Mouse (Mus musculus) stomach, postnatal 0 days (tissue): ENCODE results near the gene Clint1. TPM values are rescaled to one million over a fixed set of nuclear protein-coding genes. Genes with fewer than 3 reads are reported as not detected.

Source experiments
- ATAC-seq: fragments of 200-750 bp; cut with Nextera tagmentation; 2 replicates; pipeline ENCODE4 v1.8.0; 2017; ENCODE audit not compliant: low FRiP score, low TSS enrichment
- DNase-seq: peaks from one replicate; pipeline ENCODE4 v3.0.0-alpha.2; 2016; ENCODE audit warnings: low spot score
- H3K27ac ChIP-seq: fragments of 300-500 bp; sonication (generic); replicated peaks from 2 replicates; pipeline ENCODE4 v1.5.1; 2014; ENCODE audit warnings: mild to moderate bottlenecking, control low read depth
- H3K27me3 ChIP-seq: fragments of 300-500 bp; sonication (generic); 2 replicates; pipeline ENCODE4 v1.6.1; 2014; ENCODE audit warnings: low read length; ENCODE audit not compliant: control insufficient read depth, insufficient read depth
- H3K36me3 ChIP-seq: fragments of 300-500 bp; sonication (generic); 2 replicates; pipeline ENCODE4 v1.6.1; 2014; ENCODE audit warnings: low read length, mixed read lengths; ENCODE audit not compliant: control insufficient read depth, insufficient read depth
- H3K4me1 ChIP-seq: fragments of 300-500 bp; sonication (generic); replicated peaks from 2 replicates; pipeline ENCODE4 v1.6.1; 2014; ENCODE audit warnings: antibody characterized with exemption; ENCODE audit not compliant: control insufficient read depth, insufficient read depth
- H3K4me2 ChIP-seq: fragments of 300-500 bp; sonication (generic); replicated peaks from 2 replicates; pipeline ENCODE4 v1.6.1; 2014; ENCODE audit warnings: low read depth, mild to moderate bottlenecking, control low read depth, moderate library complexity
- H3K4me3 ChIP-seq: fragments of 300-500 bp; sonication (generic); 2 replicates; pipeline ENCODE4 v1.5.1; 2014; ENCODE audit warnings: low read depth, low read length, control low read depth
- H3K9ac ChIP-seq: fragments of 300-500 bp; sonication (generic); 2 replicates; pipeline ENCODE4 v1.6.1; 2014; ENCODE audit warnings: mild to moderate bottlenecking, low read length, control low read depth, mixed read lengths
- H3K9me3 ChIP-seq: fragments of 300-500 bp; sonication (generic); 2 replicates; pipeline ENCODE4 v1.6.1; 2016; ENCODE audit warnings: low read length; ENCODE audit not compliant: control insufficient read depth
- CTCF ChIP-seq: IDR thresholded peaks from 2 replicates; pipeline ENCODE4 v1.5.1; 2016; ENCODE audit warnings: antibody characterized with exemption, low read depth, mild to moderate bottlenecking, moderate library complexity
- EP300 ChIP-seq: optimal IDR thresholded peaks from 2 replicates; pipeline ENCODE3; 2016; ENCODE audit warnings: antibody characterized with exemption
- WGBS: fragments of 180-500 bp; shearing (Covaris S2); extraction: QIAGEN DNeasy Blood & Tissue Kit; methylation state at CpG from one replicate; pipeline ENCODE4 v1.1.7; 2014; 5-methylcytosine and 5-hydroxymethylcytosine counted together
- polyA plus RNA-seq: library from polyadenylated mRNA; unstranded; fragments of >200 nt; fragmentation: Nextera tagmentation; extraction: Ambion mirVana; gene quantifications from 2 replicates; pipeline ENCODE4 v1.2.1, GENCODE M21; 2015

The Clint1 gene
- polyA plus RNA-seq, 1 experiment from 2014 or later: 56.8 TPM

- TF ChIP-seq EP300: no peak
- no peak for TF ChIP-seq CTCF
- Histone ChIP-seq H3K36me3 (no peaks in the 10 kb centered on the region), H3K9me3 (no peaks in the 10 kb centered on the region), H3K27ac (no peak overlapping the region), H3K9ac (no peak overlapping the region), H3K4me3 (no peak overlapping the region), H3K4me1 (no peaks in the 10 kb centered on the region), H3K27me3 (no peaks in the 10 kb centered on the region), H3K4me2 (no peak overlapping the region)
- DNase-seq (no peak), ATAC-seq (no peak)
- 92% methylated on average over 7 of the region's 7 CpGs for WGBS
Observed at GRCm38 (mm10) chr11:45942281-45942680, 90.4 kb downstream of the Clint1 start.

- H3K4me3 ChIP-seq: peak overlapping the region; percentile 87
- no peak for TF ChIP-seq CTCF
- no peak for TF ChIP-seq EP300
- no peaks in the 10 kb centered on the region for H3K4me1 ChIP-seq
- no peaks in the 10 kb centered on the region for H3K36me3 ChIP-seq
- H3K9me3 ChIP-seq: no peaks in the 10 kb centered on the region
- H3K4me2 ChIP-seq: peak overlapping the region; percentile 97
- DNase-seq (no peak), ATAC-seq (no peak)
- H3K9ac ChIP-seq: peak overlapping the region; percentile 84; the same call in 1 of the 2 replicates
- no peaks in the 10 kb centered on the region for H3K27me3 ChIP-seq
- H3K27ac ChIP-seq: no peak overlapping the region
- WGBS: 49% methylated on average over 7 of the region's 7 CpGs
Observed at GRCm38 (mm10) chr11:45943108-45943705, 91.4 kb downstream of the Clint1 start.

DNA sequence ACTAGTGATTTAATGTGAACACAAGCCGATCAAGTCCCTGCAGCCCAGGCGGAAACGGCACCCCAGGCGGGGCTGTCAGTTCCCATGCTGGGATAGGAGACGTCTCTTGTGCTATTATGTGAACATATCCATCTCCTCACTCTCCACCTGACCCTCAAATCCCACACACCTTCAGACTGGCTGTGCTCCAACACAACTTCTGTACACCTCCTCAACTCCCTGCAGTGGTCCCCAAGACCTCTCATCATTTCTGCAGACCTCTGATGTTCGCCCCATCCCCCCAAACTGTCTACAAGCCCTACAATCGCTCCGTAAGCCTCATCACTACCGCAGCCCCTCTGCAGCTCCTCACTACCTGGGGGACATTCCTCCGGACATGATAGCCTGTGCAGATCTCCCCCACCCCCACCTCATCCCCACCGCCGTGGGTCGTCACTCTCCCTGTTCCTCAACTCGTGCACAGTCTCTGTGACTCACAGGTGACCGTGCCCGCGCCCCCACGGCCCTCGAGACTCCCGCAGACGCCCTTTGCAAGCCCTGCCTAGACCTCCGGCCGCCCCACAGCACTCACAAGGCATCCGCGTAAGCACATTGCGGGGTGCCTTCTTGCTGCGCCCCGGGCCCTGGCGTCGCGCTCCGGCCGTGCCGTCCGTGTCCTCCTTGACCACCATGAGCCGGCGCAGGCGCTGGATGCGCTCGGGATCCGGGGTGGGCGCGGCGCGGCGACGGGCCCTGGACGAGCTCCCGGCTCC, 92.2 kb downstream of the Clint1 start:
- DNase-seq: peak; percentile 43
- ATAC-seq: peak; percentile 60
- no peaks in the 10 kb centered on the region for H3K4me1 ChIP-seq
- TF ChIP-seq CTCF: no peak
- no peak for TF ChIP-seq EP300
- no peaks in the 10 kb centered on the region for H3K9me3 ChIP-seq
- H3K4me3 ChIP-seq: peak overlapping the region; percentile 87
- under 1% methylated on average over 47 of the region's 49 CpGs for WGBS
- H3K27me3 ChIP-seq: no peaks in the 10 kb centered on the region
- H3K27ac ChIP-seq: peak overlapping the region; percentile 30; the same call in 1 of the 2 replicates
- H3K36me3 ChIP-seq: no peaks in the 10 kb centered on the region
- H3K4me2 ChIP-seq: peak overlapping the region; percentile 97
- H3K9ac ChIP-seq: peak overlapping the region; percentile 84

- peak; percentile 93 for ATAC-seq
- Histone ChIP-seq H3K27ac (peak within 1 kb of the TSS; percentile 30; the same call in 1 of the 2 replicates), H3K36me3 (peaks cover 2% of the 10 kb centered on the region; the same call in 1 of the 2 replicates), H3K27me3 (no peaks in the 10 kb centered on the region), H3K9me3 (no peaks in the 10 kb centered on the region), H3K4me2 (peak within 1 kb of the TSS; percentile 97), H3K4me1 (no peaks in the 10 kb centered on the region), H3K9ac (peak within 1 kb of the TSS; percentile 84), H3K4me3 (peak within 1 kb of the TSS; percentile 87)
- TF ChIP-seq CTCF (peak; percentile 100), EP300 (no peak)
- under 1% methylated on average over 34 of the region's 55 CpGs for WGBS
- DNase-seq: peak; percentile 98
Observed at GRCm38 (mm10) chr11:45944643-45945156, 92.8 kb downstream of the Clint1 start, which contains the start of gene Lsm11. Gene Lsm11, minus strand, starts transcription at chr11:45944935.

GRCm38 (mm10) chr11:45946796-45947195, 94.9 kb downstream of the Clint1 start:
- TF ChIP-seq CTCF: no peak
- TF ChIP-seq EP300: no peak
- Histone ChIP-seq H3K4me3 (no peak overlapping the region), H3K27me3 (no peaks in the 10 kb centered on the region), H3K9me3 (no peaks in the 10 kb centered on the region), H3K27ac (no peak overlapping the region), H3K4me2 (no peak overlapping the region), H3K4me1 (no peaks in the 10 kb centered on the region), H3K36me3 (peaks cover 6% of the 10 kb centered on the region), H3K9ac (no peak overlapping the region)
- WGBS: 74% methylated on average over 4 of the region's 4 CpGs
- ATAC-seq (no peak), DNase-seq (no peak)
